Mouse (Mus musculus) forebrain, embryonic 16.5 days (tissue): ENCODE results near the gene Plscr2. TPM values are rescaled to one million over a fixed set of nuclear protein-coding genes. Genes with fewer than 3 reads are reported as not detected.

ENCODE experiments used
- ATAC-seq: fragments of 200-750 bp; cut with Nextera tagmentation; 2 replicates; pipeline ENCODE4 v1.8.0; 2017; ENCODE audit warnings: mild to moderate bottlenecking, moderate library complexity
- H3K27ac ChIP-seq: fragments of 300-500 bp; sonication (generic); 2 replicates; pipeline ENCODE4 v1.5.1; 2014; ENCODE audit warnings: low read length, control low read depth
- H3K27me3 ChIP-seq: fragments of 300-500 bp; sonication (generic); replicated peaks from 2 replicates; pipeline ENCODE4 v1.6.1; 2014; ENCODE audit warnings: low read length; ENCODE audit not compliant: control insufficient read depth, insufficient read depth
- H3K36me3 ChIP-seq: fragments of 300-500 bp; sonication (generic); 2 replicates; pipeline ENCODE4 v1.6.1; 2014; ENCODE audit not compliant: control insufficient read depth, insufficient read depth
- H3K4me1 ChIP-seq: fragments of 300-500 bp; sonication (generic); replicated peaks from 2 replicates; pipeline ENCODE4 v1.6.1; 2014; ENCODE audit warnings: low read length; ENCODE audit not compliant: control insufficient read depth, insufficient read depth
- H3K4me2 ChIP-seq: fragments of 300-500 bp; sonication (generic); 2 replicates; pipeline ENCODE4 v1.6.1; 2014; ENCODE audit warnings: mild to moderate bottlenecking, low read length, control low read depth
- H3K4me3 ChIP-seq: fragments of 300-500 bp; sonication (generic); replicated peaks from 2 replicates; pipeline ENCODE4 v1.5.1; 2014; ENCODE audit warnings: mild to moderate bottlenecking, low read length, control low read depth
- H3K9ac ChIP-seq: fragments of 300-500 bp; sonication (generic); replicated peaks from 2 replicates; pipeline ENCODE4 v1.6.1; 2014; ENCODE audit warnings: low read depth, low read length, control low read depth
- H3K9me3 ChIP-seq: fragments of 300-500 bp; sonication (generic); 2 replicates; pipeline ENCODE4 v1.6.1; 2016; ENCODE audit warnings: low read length; ENCODE audit not compliant: control insufficient read depth
- WGBS: fragments of 180-500 bp; shearing (Covaris S2); extraction: QIAGEN DNeasy Blood & Tissue Kit; methylation state at CpG from one replicate; pipeline ENCODE4 v1.1.7; 2014; 5-methylcytosine and 5-hydroxymethylcytosine counted together
- microRNA-seq: library from miRNA; unstranded; fragments of <30 nt; microRNA quantifications from one replicate; pipeline ENCODE4, GENCODE M21; 2017
- polyA plus RNA-seq: library from polyadenylated mRNA; unstranded; fragments of >200 nt; fragmentation: Nextera tagmentation; extraction: Ambion mirVana; gene quantifications from 2 replicates; pipeline ENCODE4 v1.2.1, GENCODE M21; 2015

Gene Plscr2
- polyA plus RNA-seq, 1 experiment from 2014 or later = 0.98 TPM

DNA sequence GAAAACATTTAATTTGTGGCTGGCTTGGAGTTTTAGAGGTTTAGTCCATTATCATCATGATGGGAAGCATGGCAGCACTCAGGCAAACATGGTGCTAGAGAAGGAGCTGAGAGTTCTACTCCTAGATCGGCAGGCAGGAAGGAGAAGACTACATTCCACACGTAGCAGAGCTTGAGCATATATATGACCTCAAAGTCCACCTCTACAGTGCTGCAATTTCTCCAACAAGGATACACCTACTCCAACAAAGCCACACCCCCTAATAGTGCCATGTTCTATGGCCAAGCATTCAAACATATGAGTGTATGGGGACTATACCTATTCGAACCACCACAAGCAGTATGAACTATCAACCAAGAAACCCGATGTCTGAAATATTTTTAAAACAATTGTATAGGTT lies 56.0 kb downstream of the Plscr2 start:
- no peaks in the 10 kb centered on the region for H3K36me3 ChIP-seq
- no peak for ATAC-seq
- no peaks in the 10 kb centered on the region for H3K9me3 ChIP-seq
- H3K4me3 ChIP-seq = no peak overlapping the region
- H3K9ac ChIP-seq = no peak overlapping the region
- 93% methylated on average over 4 of the region's 4 CpGs for WGBS
- H3K27ac ChIP-seq = no peak overlapping the region
- no peak overlapping the region for H3K4me2 ChIP-seq
- no peaks in the 10 kb centered on the region for H3K27me3 ChIP-seq
- no peaks in the 10 kb centered on the region for H3K4me1 ChIP-seq

DNA sequence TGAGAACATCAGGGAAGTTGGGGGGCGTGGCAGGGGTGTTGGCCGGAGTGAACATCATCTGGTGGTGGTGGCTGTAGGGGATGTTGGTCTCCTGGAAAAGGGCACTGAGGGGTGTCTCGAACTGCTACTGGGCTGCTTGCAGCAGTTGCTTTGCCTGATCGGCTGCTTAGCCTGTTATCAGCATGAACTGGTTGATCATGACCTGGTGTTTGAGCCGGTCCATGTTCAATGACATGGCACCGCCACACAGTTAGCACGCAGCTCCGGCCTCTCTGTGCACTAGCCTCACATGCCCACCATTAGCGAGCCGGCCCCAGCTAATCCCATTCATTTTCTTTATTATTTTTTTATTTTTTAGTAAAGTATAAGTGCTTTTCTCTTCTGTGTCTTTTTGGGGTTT lies 59.4 kb downstream of the Plscr2 start:
- ATAC-seq = no peak
- no peak overlapping the region for H3K27ac ChIP-seq
- H3K9ac ChIP-seq = no peak overlapping the region
- H3K4me3 ChIP-seq = no peak overlapping the region
- H3K36me3 ChIP-seq = no peaks in the 10 kb centered on the region
- WGBS = 95% methylated on average over 10 of the region's 10 CpGs
- no peak overlapping the region for H3K4me2 ChIP-seq
- H3K27me3 ChIP-seq = no peaks in the 10 kb centered on the region
- no peaks in the 10 kb centered on the region for H3K9me3 ChIP-seq
- H3K4me1 ChIP-seq = no peaks in the 10 kb centered on the region

DNA sequence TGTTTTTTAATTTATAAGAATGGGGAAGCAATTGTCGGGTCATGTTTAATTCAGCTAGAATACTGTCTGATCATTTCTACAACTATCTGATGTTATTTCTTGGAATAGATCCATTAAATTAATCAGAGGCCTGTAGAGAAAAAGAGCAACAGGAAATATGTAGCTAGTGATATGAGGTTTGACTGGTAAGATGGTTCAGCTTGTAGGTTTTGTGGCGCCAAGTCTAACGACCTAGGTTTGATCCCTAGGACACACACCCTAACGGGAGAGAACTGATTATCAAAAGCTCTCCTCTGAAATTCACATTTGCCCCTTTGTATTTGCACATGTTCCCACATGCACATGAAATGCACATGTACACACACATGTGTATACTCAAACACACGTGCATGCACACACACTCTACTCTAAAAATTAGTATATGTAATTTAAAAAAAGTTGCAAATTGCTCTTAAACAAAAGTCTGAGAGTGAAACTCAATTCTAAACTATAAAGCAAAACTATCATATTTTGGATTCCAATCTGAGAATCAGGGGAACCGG lies 59.9 kb downstream of the Plscr2 start:
- H3K27ac ChIP-seq = no peak overlapping the region
- ATAC-seq = no peak
- WGBS = 90% methylated on average over 6 of the region's 6 CpGs

DNA sequence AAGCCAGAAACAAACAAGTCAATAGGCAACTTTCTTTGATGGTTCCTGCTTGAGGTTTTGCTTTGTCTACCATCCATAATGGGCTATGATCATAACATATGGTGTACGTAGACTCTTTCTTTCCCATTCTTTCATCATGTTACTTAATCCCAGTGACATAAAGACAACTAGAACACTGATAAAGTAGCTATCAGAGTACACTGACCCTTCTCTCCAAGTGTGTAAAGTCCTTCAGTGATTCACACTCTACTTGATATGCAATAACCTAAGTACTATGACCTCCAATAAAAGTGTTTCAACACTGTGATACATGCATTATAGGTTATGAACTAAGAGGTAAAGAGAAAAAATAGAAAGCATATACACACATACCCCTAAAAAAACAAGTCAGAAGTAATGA lies 61.7 kb downstream of the Plscr2 start:
- H3K27ac ChIP-seq = no peak overlapping the region
- no peaks in the 10 kb centered on the region for H3K9me3 ChIP-seq
- no peak overlapping the region for H3K9ac ChIP-seq
- no peak for ATAC-seq
- H3K27me3 ChIP-seq = no peaks in the 10 kb centered on the region
- H3K4me2 ChIP-seq = no peak overlapping the region
- H3K36me3 ChIP-seq = no peaks in the 10 kb centered on the region
- no peaks in the 10 kb centered on the region for H3K4me1 ChIP-seq
- H3K4me3 ChIP-seq = no peak overlapping the region
- WGBS = 87% methylated on average over 1 of the region's 1 CpGs

More for the DNA sequence above, 59.9 kb downstream of the Plscr2 start:
- H3K4me2 ChIP-seq = no peak overlapping the region
- H3K27me3 ChIP-seq = no peaks in the 10 kb centered on the region
- no peaks in the 10 kb centered on the region for H3K9me3 ChIP-seq
- H3K4me3 ChIP-seq = no peak overlapping the region
- H3K9ac ChIP-seq = no peak overlapping the region
- no peaks in the 10 kb centered on the region for H3K4me1 ChIP-seq
- H3K36me3 ChIP-seq = no peaks in the 10 kb centered on the region

DNA sequence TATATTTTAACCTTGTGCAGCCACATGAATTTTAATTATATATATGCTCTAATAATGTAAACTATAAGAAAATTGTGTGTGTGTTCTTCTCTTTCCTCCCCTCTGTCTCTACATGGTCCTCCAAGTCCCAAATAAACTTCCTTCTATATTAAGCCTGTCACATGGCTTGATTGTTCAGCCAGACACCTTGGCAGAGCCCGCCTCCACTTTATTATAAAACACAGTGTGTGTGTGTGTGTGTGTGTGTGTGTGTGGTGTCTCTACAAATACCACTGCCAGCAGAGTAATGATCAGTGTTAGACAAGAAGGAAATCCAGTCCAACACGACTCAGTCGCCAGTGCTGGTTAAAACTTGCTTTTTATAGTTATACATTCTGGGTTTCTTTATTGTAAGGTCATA lies 62.3 kb downstream of the Plscr2 start:
- no peaks in the 10 kb centered on the region for H3K4me1 ChIP-seq
- H3K4me2 ChIP-seq = no peak overlapping the region
- H3K9me3 ChIP-seq = no peaks in the 10 kb centered on the region
- whole genome bisulfite sequencing = 75% methylated on average over 3 of the region's 3 CpGs
- H3K4me3 ChIP-seq = no peak overlapping the region
- H3K9ac ChIP-seq = no peak overlapping the region
- no peak for ATAC-seq
- no peaks in the 10 kb centered on the region for H3K27me3 ChIP-seq
- H3K27ac ChIP-seq = no peak overlapping the region
- H3K36me3 ChIP-seq = no peaks in the 10 kb centered on the region

DNA sequence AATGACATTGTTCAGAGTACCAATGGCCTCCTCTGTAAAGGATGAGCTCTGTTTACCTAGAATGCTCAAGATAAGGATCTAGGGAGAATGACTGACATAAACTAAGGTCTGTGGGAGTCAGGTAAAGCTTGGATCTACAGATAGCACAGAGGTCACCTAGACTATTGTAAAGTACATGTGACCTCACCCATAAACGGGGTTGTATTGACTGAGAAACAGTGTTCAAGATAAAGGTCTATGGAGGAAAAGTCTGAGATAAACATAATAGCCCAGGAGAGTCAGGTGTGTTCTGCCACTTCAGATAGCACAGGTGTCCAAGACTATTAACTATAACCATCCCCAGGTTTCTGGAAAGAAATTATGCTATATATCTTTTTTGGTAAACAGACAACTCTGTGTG lies 63.6 kb downstream of the Plscr2 start:
- Histone ChIP-seq H3K27ac (no peak overlapping the region), H3K4me1 (no peaks in the 10 kb centered on the region), H3K27me3 (no peaks in the 10 kb centered on the region), H3K36me3 (no peaks in the 10 kb centered on the region), H3K4me3 (no peak overlapping the region), H3K9ac (no peak overlapping the region), H3K4me2 (no peak overlapping the region), H3K9me3 (no peaks in the 10 kb centered on the region)
- no peak for ATAC-seq
- 83% methylated on average over 1 of the region's 1 CpGs for WGBS

Small RNA genes lying within 50 kb of the gene (microRNA-seq; reads per million reads assigned to microRNA genes)
- not detected for gene Mir6386

Other genes with a start within 250 kb of the Plscr2 start
- gene Plscr5, start 82.7 kb upstream of the Plscr2 start, polyA plus RNA-seq = 0.18 and 0.21 TPM in 2 replicates
- 5.9 and 6.5 TPM in 2 replicates for gene Plscr1, start 25.9 kb upstream of the Plscr2 start, polyA plus RNA-seq
- gene 1700057G04Rik, start 33.8 kb downstream of the Plscr2 start, polyA plus RNA-seq = not detected in 2 replicates
- gene Plscr4, start 181.8 kb downstream of the Plscr2 start, polyA plus RNA-seq = 1.3 and 1.4 TPM in 2 replicates